Mouse (Mus musculus): ENCODE measurements around the gene Asb9.

The Asb9 gene

GRCm38 (mm10) chrX:164505709-164506498, at the start of gene Asb9:
Gene Asb9, plus strand, starts transcription at chrX:164506327.
- no peak for DNase-seq (ENCODE audit: low spot score in 2 of 2)

GRCm38 (mm10) chrX:164459205-164459878, 46.8 kb upstream of the Asb9 start:
- DNase-seq (ENCODE audit: low spot score in 2 of 2), result no peak

GRCm38 (mm10) chrX:164502258-164502657, 3.9 kb upstream of the Asb9 start:
- no peak for DNase-seq (ENCODE audit: low spot score in 2 of 2)

GRCm38 (mm10) chrX:164507068-164507467, 941 bp downstream of the Asb9 start:
- DNase-seq (ENCODE audit: low spot score in 2 of 2), result no peak

GRCm38 (mm10) chrX:164508728-164509127, 2.6 kb downstream of the Asb9 start:
- DNase-seq (ENCODE audit: low spot score in 2 of 2), result no peak

- no peak for DNase-seq (ENCODE audit: low spot score in 2 of 2)
These were observed 16.0 kb downstream of the Asb9 start for GRCm38 (mm10) chrX:164522138-164522537.

GRCm38 (mm10) chrX:164526566-164526965, 20.4 kb downstream of the Asb9 start:
- no peak for DNase-seq (ENCODE audit: low spot score in 2 of 2)

GRCm38 (mm10) chrX:164541436-164542317, 35.5 kb downstream of the Asb9 start:
- DNase-seq (ENCODE audit: low spot score in 2 of 2), result no peak

- DNase-seq (ENCODE audit: low spot score in 2 of 2), result no peak
These were observed 64.1 kb downstream of the Asb9 start for GRCm38 (mm10) chrX:164570195-164570594.

- no peak for DNase-seq (ENCODE audit: low spot score in 2 of 2)
These were observed 70.8 kb downstream of the Asb9 start for GRCm38 (mm10) chrX:164576967-164577366.
